Mouse (Mus musculus) heart, postnatal 10 days (tissue): ENCODE data around the gene Gm29797. TPM values are rescaled to one million over a fixed set of nuclear protein-coding genes. Genes with fewer than 3 reads are reported as not detected.
A peak's percentile ranks its signal among the peaks of the same experiment; 100 is the strongest.

ENCODE experiments used
- DNase-seq, 2 experiments: peaks; one replicate each; pipeline ENCODE4 v3.0.0; 2021
- intact Hi-C: fragments of 180-260 bp; cut with DNase I; formaldehyde crosslinking; loops from one replicate; pipeline ENCODE4 v1.15.1; 2025
- total RNA-seq, 2 experiments: library from RNA; stranded (reverse); gene quantifications; 2 replicates each; pipeline ENCODE4 v1.2.3; 2021

Gene Gm29797
- total RNA-seq, 2 experiments from 2014 or later = not detected

GRCm38 (mm10) chr2:181671326-181671725 is 14.5 kb downstream of the Gm29797 start, which contains the start of gene Sox18:
Gene Sox18 (minus strand): TSS chr2:181671640.
- peak; percentile 73 to 74 for DNase-seq
- intact Hi-C loops = loop anchor here (10.0 kb wide), 1 partner anchor 277 kb away; no protein-coding TSS in a partner anchor

GRCm38 (mm10) chr2:181671984-181672383 is 15.2 kb downstream of the Gm29797 start:
- no peak for DNase-seq
- intact Hi-C loops = loop anchor here (10.0 kb wide), 1 partner anchor 277 kb away; no protein-coding TSS in a partner anchor

GRCm38 (mm10) chr2:181673501-181673900 is 16.7 kb downstream of the Gm29797 start:
- intact Hi-C loops = loop anchor here (10.0 kb wide), 1 partner anchor 279 kb away; no protein-coding TSS in a partner anchor
- DNase-seq = no peak

- DNase-seq = no peak
- intact Hi-C loops = loop anchor here (10.0 kb wide), 1 partner anchor 280 kb away; no protein-coding TSS in a partner anchor
Measured at GRCm38 (mm10) chr2:181674934-181675333, 18.1 kb downstream of the Gm29797 start.

DNA sequence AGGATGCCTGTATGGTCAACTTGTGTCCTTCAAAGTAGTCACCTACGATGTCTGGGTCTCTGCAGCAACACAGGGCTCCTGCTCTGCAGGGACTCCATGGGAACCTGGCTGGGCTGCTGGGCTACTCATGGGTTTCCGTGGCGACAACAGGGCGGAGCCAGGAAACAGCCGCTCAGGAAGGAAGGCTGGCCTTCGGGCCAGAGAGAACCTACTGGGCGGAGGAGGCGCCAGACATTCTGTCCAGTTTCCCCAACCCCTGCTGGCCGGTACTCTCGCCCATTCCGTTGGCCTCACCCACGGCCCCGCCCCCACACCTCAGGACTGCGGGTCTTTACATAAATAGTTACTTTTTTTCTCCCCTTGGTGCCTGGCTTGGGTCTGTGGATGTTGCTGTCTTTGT is 18.6 kb downstream of the Gm29797 start:
- intact Hi-C loops = loop anchor here (10.0 kb wide), 1 partner anchor 281 kb away; no protein-coding TSS in a partner anchor

GRCm38 (mm10) chr2:181676424-181676823 is 19.6 kb downstream of the Gm29797 start:
- intact Hi-C loops = loop anchor here (10.0 kb wide), 1 partner anchor 282 kb away; no protein-coding TSS in a partner anchor
- DNase-seq = no peak

More for the DNA sequence above, 18.6 kb downstream of the Gm29797 start:
- DNase-seq = peak; percentile 79 to 80

DNA sequence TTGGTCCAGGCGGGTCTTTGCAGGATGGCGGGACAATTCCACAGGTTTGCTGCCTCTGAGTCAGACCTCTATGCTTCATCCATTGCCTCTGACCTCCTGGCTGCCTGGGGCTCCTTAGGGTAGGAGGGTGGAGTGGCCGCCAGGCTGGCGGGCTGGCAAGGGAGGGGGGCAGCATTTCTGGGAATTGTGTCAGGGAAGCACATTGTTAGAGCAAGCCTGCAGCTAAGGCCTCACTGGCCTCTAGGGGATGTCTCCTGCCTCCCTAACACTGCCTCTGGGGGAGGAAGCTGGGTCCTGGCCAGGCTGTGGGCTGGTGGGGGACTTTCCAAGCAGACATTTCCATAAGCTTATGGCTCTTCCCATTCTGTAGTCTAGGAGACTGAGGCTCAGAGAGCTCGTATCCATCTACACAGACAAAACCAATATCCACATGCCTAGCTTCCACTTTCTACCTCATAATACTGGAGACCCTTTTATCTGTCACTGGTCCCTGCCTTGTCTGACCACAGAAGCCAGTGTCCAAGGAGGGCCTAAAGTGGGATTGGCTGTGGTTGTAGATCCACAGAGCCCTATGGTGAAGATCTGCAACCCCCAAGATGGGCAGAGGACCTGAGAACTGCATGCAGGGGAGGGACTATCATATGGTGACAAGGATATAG is 20.4 kb downstream of the Gm29797 start:
- peak; percentile 62 to 65 for DNase-seq
- intact Hi-C loops = loop anchor here (10.0 kb wide), 1 partner anchor 282 kb away; no protein-coding TSS in a partner anchor

DNA sequence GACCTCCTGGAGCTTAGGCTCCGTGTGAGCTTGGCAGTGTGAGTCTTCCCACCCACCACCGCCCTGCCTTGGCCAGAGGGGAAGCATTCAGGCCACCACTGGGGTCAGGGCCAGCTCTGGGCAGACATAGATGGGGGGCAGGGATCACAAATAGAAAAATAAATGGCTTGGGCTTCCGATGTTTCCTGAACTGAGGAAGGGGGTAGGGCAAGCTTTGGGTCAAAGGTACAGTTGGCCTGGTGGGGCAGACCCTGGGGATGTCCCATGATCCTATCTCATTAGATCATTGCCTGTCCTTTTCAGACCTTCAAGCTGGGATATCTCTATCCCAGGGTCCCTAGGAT is 20.9 kb downstream of the Gm29797 start:
- intact Hi-C loops = loop anchor here (1.0 to 10.0 kb wide), 4 partner anchors 18 to 283 kb away; no protein-coding TSS in a partner anchor
- no peak for DNase-seq

DNA sequence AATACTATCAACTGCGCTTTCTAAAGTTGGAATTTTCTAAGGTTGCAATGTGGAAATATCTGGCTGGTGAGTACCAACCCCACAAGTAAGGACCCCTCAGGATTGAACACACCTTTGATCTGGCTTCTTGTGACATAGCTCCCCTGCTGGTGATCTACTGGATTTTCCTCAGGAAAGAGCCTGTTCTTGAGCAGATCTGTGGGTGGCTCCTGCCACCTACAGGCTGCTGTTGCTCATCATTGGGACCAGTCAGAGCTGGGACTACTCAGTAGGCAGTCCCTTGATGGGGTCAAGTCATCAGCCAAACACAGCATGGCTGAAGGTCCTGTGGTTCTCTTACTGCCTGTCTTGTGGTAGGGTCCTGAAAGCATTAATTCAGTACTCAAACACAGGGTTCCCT is 21.9 kb downstream of the Gm29797 start:
- intact Hi-C loops = loop anchor here (1.0 to 10.0 kb wide), 4 partner anchors 19 to 284 kb away; no protein-coding TSS in a partner anchor
- peak; percentile 85 to 88 for DNase-seq

- DNase-seq = peak; percentile 79 to 81
- intact Hi-C loops = loop anchor here (2.0 to 10.0 kb wide), 3 partner anchors 35 to 285 kb away; no protein-coding TSS in a partner anchor
Measured at GRCm38 (mm10) chr2:181679951-181680715, 23.3 kb downstream of the Gm29797 start, which contains the start of gene Tcea2. Gene Tcea2 (plus strand): TSS chr2:181680310.

GRCm38 (mm10) chr2:181680716-181681117 is 23.9 kb downstream of the Gm29797 start:
- intact Hi-C loops = no loop called here
- no peak for DNase-seq

- intact Hi-C loops = no loop called here
- no peak for DNase-seq
Measured at GRCm38 (mm10) chr2:181681978-181682377, 25.1 kb downstream of the Gm29797 start.

GRCm38 (mm10) chr2:181683381-181683780 is 26.5 kb downstream of the Gm29797 start:
- DNase-seq = no peak
- intact Hi-C loops = no loop called here

DNA sequence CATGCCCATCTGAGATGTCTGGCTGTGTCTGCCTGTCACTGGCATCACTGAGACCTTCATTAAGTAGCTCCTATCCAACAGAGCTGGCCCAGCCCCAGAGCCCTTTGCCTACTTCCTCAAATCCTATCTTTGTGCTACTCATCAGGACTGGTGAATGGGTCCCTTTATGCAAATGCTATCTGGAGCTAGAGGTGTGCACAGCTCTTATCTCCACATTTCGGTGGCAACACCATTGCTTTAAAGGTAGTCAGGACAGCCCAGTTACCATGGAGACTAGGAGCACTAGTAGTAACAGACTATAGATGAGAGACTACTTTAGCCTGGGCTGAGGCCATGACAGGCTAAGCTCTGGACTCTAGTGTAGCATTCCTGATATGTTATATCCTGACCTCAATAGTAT is 27.9 kb downstream of the Gm29797 start:
- no peak for DNase-seq
- intact Hi-C loops = no loop called here

DNA sequence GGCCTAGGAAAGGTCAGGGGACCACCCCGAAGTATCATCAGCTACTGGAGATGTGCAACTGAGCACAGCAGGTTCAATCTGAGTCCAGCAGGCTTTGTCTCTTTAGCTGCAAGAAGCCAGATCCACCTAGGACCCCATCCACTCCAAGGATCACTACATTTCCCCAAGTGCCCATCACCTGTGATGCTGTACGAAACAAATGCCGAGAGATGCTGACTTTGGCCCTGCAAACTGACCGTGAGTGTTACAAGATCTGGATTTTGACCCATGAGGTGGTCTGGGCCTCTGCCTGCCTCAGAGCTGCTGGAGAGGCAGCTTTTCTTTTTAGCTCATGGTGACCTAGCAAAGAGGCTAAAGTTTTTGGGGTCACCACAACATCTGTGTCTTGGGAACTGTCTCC is 28.9 kb downstream of the Gm29797 start:
- no peak for DNase-seq
- intact Hi-C loops = no loop called here

DNA sequence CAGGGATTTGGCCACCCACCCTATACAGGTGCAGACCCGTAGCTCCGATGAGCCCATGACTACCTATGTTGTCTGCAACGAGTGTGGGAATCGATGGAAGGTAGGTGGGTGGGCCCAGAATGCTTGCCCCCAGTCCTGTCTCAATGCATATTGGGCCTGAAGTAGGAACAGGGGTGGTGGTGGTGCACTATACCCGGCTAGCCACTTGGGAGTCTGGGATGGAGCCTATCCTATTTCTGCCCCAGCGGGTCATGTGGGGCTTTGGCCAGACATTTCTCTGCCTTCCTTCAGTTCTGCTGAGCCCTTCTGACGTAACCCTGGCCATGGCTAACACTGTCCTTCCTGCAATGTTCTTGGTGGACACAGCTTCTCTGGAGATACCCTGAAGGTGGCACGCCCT is 30.8 kb downstream of the Gm29797 start:
- intact Hi-C loops = no loop called here
- no peak for DNase-seq

DNA sequence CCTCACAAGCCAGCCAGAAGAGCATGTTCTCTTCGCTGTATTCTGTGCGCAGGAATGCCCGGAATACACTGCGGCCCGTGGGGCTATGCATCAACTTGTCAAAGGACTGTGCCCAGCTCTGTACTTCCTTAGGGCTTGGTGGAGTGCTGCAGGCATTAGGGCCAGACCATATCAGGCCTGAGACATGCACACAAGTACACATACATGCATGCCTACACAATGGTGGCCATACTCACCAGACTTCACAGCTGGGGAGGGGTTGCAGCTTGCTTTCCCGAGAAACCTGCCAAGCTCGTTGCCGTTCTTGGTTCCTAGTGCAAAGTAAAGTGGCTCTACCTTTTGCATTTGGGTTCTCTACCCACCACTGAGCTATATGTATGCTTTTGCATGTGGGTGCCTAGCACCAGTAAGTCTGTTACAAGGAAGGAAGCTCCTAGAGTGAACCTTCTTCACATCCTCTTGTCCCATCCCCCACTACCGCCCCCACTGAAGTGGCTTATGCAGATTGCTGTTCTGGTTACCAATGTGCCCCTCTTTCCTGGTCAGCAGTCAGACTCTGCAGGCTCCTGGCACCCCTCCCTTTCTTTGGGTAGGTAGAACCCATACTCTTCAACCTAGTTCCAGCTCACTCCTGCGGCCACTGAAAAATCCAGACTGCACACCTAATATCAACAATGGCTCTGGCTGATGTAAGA is 32.8 kb downstream of the Gm29797 start:
- intact Hi-C loops = no loop called here
- DNase-seq = no peak

DNA sequence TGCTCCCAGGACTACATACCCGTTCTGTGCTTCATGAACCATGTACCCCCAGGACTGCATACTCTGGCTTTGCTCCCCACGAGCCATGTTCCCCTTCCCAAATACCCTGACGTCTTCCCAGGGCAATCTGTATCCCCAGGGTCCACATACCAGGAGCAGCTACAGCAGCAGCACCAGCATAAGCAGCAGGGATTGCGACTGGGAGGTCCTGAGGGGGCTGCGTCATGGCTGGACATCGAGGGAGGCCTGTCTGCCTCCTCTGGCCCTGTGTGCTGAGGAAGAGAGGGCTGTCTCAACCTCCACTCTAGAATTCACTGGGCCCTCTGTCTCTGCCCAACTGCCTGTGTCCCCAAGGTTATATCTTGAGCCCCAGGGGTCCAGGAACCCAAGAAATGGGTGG is 34.2 kb downstream of the Gm29797 start:
- intact Hi-C loops = no loop called here
- no peak for DNase-seq

- intact Hi-C loops = no loop called here
- no peak for DNase-seq
Measured at GRCm38 (mm10) chr2:181691571-181691970, 34.7 kb downstream of the Gm29797 start.

DNA sequence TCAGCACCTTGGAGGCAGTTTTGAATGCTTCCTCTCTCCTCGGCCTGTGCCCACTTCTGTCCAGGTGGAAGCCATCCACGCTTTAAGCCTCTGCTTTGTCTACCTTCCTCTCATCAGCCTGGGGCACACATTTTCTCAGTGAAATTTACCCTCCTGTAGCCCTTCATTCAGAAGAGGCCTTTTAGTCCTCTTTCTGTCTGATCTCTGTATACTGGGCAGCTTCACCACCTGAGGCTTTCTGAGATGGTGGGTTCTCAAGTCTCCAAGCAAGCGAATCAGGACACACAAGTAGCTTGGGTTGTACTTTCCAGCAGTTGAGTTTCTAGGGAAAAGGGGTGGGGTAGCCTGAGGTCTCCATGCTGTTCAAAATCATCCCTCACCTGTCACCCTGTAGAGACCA is 35.5 kb downstream of the Gm29797 start:
- intact Hi-C loops = no loop called here
- DNase-seq = no peak
